Comparison of ENCODE assay signal across 33 mouse cellular contexts in genomic region chr19:58427348-58427747, GRCm38 (mm10). TPM values are rescaled to one million over a fixed set of nuclear protein-coding genes. Genes with fewer than 3 reads are reported as not detected.
"Had no signal": no experiment of that assay in that cellular context is flagged by ENCODE, and none has a peak within 500 bp of the region (broad histone marks: within the 10 kb centered on the region; RNA-seq: fewer than 3 reads in every experiment).

No protein-coding gene starts in this region.

- H3K9ac ChIP-seq: limb, embryonic 12.5 days; limb, embryonic 13.5 days; limb, embryonic 15.5 days; liver, embryonic 12.5 days; liver, embryonic 13.5 days; liver, embryonic 14.5 days; liver, embryonic 15.5 days; liver, postnatal 0 days; lung, embryonic 14.5 days; lung, embryonic 15.5 days; midbrain, embryonic 12.5 days; midbrain, embryonic 13.5 days; midbrain, embryonic 15.5 days; neural tube, embryonic 12.5 days; neural tube, embryonic 13.5 days had no signal

- H3K36me3 ChIP-seq: limb, embryonic 10.5 days; limb, embryonic 12.5 days; limb, embryonic 13.5 days; limb, embryonic 15.5 days; liver, embryonic 12.5 days; liver, embryonic 13.5 days; liver, embryonic 15.5 days; lung, embryonic 15.5 days; midbrain, embryonic 10.5 days; midbrain, embryonic 13.5 days; midbrain, embryonic 15.5 days; neural tube, embryonic 12.5 days had no signal

- H3K4me1 ChIP-seq: limb, embryonic 10.5 days; limb, embryonic 15.5 days; liver, embryonic 12.5 days; liver, embryonic 13.5 days; liver, embryonic 15.5 days; lung, embryonic 15.5 days; megakaryocyte, embryonic 14.5 days; midbrain, embryonic 12.5 days; midbrain, embryonic 15.5 days; neural tube, embryonic 12.5 days had no signal

- H3K27me3 ChIP-seq: limb, embryonic 12.5 days; limb, embryonic 13.5 days; limb, embryonic 15.5 days; liver, embryonic 12.5 days; liver, embryonic 13.5 days; liver, embryonic 15.5 days; lung, embryonic 15.5 days; megakaryocyte, embryonic 14.5 days; midbrain, embryonic 12.5 days; midbrain, embryonic 13.5 days; midbrain, embryonic 15.5 days; neural tube, embryonic 12.5 days; neural tube, embryonic 13.5 days had no signal

- H3K9me3 ChIP-seq: limb, embryonic 10.5 days; limb, embryonic 13.5 days; limb, embryonic 15.5 days; liver, embryonic 12.5 days; liver, embryonic 13.5 days; liver, embryonic 15.5 days; lung, embryonic 15.5 days; midbrain, embryonic 10.5 days; midbrain, embryonic 12.5 days; midbrain, embryonic 13.5 days; midbrain, embryonic 15.5 days; neural tube, embryonic 12.5 days; neural tube, embryonic 13.5 days had no signal

- H3K27ac ChIP-seq: limb, embryonic 10.5 days; limb, embryonic 12.5 days; limb, embryonic 13.5 days; limb, embryonic 15.5 days; liver, embryonic 12.5 days; liver, embryonic 13.5 days; liver, embryonic 14.5 days; liver, embryonic 15.5 days; lung, embryonic 15.5 days; macrophage; midbrain, embryonic 10.5 days; midbrain, embryonic 12.5 days; midbrain, embryonic 13.5 days; midbrain, embryonic 15.5 days; neural tube, embryonic 12.5 days; neural tube, embryonic 13.5 days had no signal

- DNase-seq: left cerebral cortex, postnatal 4 days; liver; liver, embryonic 13.5 days; liver, postnatal 0 days; lung, adult 18-20 months; lung, adult 2 months; lung, embryonic 14.5 days; lung, postnatal 10 days; lung, postnatal 14 days; lung, postnatal 36 days; lung, postnatal 4 days; midbrain, embryonic 14.5 days had no signal

- ATAC-seq: liver, embryonic 12.5 days; liver, postnatal 0 days; lung, postnatal 0 days; midbrain, embryonic 13.5 days; midbrain, embryonic 15.5 days; midbrain, embryonic 16.5 days had no signal

- H3K4me2 ChIP-seq: limb, embryonic 12.5 days; limb, embryonic 13.5 days; limb, embryonic 15.5 days; liver, embryonic 11.5 days; liver, embryonic 12.5 days; liver, embryonic 13.5 days; liver, embryonic 15.5 days; lung, embryonic 14.5 days; lung, embryonic 15.5 days; midbrain, embryonic 11.5 days; midbrain, embryonic 12.5 days; midbrain, embryonic 13.5 days; midbrain, embryonic 15.5 days; neural tube, embryonic 12.5 days; neural tube, embryonic 13.5 days had no signal

- H3K4me3 ChIP-seq: limb, embryonic 10.5 days; limb, embryonic 12.5 days; limb, embryonic 13.5 days; limb, embryonic 15.5 days; liver, embryonic 12.5 days; liver, embryonic 13.5 days; liver, embryonic 15.5 days; lung, embryonic 15.5 days; megakaryocyte, embryonic 14.5 days; midbrain, embryonic 10.5 days; midbrain, embryonic 12.5 days; midbrain, embryonic 13.5 days; midbrain, embryonic 15.5 days; myocyte; neural tube, embryonic 12.5 days; neural tube, embryonic 13.5 days had no signal

RNA-seq across cellular contexts. Expression of gene Gfra1, which starts 28.4 kb away (rescaled TPM):
- polyA plus RNA-seq: macrophage had no signal
